Comparison of ENCODE assay signal across 22 mouse cellular contexts in the genomic region with DNA sequence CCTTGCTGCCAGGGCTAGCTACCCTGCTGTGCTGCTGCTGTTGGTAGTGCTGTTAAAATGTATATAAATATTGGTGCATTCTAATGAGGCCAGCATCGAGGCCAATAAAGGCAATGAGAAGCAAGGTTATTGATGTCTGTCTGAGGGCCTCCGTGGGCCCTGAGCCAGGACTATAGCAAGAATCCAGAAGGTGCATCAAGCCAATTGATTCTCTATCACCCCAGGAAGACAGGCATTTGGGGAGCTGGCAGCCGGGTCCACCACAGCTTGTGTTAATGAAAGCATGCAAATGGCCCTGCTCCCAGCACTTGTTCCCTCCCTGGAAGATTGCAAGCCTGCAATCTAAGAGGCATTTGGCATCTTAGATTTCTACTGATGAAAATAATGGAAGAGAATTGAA. TPM values are rescaled to one million over a fixed set of nuclear protein-coding genes. Genes with fewer than 3 reads are reported as not detected.
DNase-seq lines count a peak whose midpoint lies in the region; ATAC-seq and TF ChIP-seq lines count a peak whose summit lies in the region.
"Had no signal": no experiment of that assay in that cellular context is flagged by ENCODE, and none has a peak within 500 bp of the region (broad histone marks: within the 10 kb centered on the region; RNA-seq: fewer than 3 reads in every experiment).

No protein-coding gene starts in this region.

- H3K9ac ChIP-seq in heart, adult 2 months (ENCODE audit: low read depth, low read length), result no peak overlapping the region
- no peak overlapping the region for H3K9ac ChIP-seq in midbrain, postnatal 0 days (replicated peaks; ENCODE audit: low read length, poor library complexity, severe bottlenecking)
- H3K9ac ChIP-seq in midbrain, embryonic 14.5 days (replicated peaks; ENCODE audit: low read length), result no peak overlapping the region
- H3K9ac ChIP-seq in neural tube, embryonic 15.5 days (replicated peaks), result no peak overlapping the region
- H3K9ac ChIP-seq: heart, embryonic 15.5 days; limb, embryonic 15.5 days; liver, postnatal 0 days had no signal

- no peak overlapping the region for H3K4me2 ChIP-seq in midbrain, postnatal 0 days (ENCODE audit: low read depth, low read length, poor library complexity, severe bottlenecking)
- no peak overlapping the region for H3K4me2 ChIP-seq in midbrain, embryonic 14.5 days (ENCODE audit: low read length)
- H3K4me2 ChIP-seq in neural tube, embryonic 15.5 days, result no peak overlapping the region
- H3K4me2 ChIP-seq: heart, embryonic 15.5 days; limb, embryonic 15.5 days had no signal

- no peaks in the 10 kb centered on the region for H3K79me2 ChIP-seq in heart, adult 2 months (replicated peaks; ENCODE audit: control insufficient read depth, insufficient read depth, low read length)

- DNase-seq in heart, adult 11 months, result peak; percentile 66
- DNase-seq in heart, adult 2 months, result no peak
- DNase-seq in midbrain, postnatal 0 days (ENCODE audit: low spot score), result peak; percentile 51
- DNase-seq in midbrain, embryonic 14.5 days, result no peak
- DNase-seq in cerebellum, adult 9-10 months, result peak; percentile 42
- DNase-seq in liver, result no peak
- no peak for DNase-seq in left cerebral cortex, adult 8-10 months (ENCODE audit: low spot score in 2 of 2)
- DNase-seq: adrenal gland, postnatal 10 days; B cell, adult 2 months; heart, adult 18-20 months; liver, postnatal 0 days; lung, postnatal 4 days; right cerebral cortex, postnatal 14 days had no signal

- H3K27ac ChIP-seq in heart, adult 2 months, result no peak overlapping the region
- no peak overlapping the region for H3K27ac ChIP-seq in midbrain, postnatal 0 days (ENCODE audit: low read depth, low read length)
- no peak overlapping the region for H3K27ac ChIP-seq in midbrain, embryonic 14.5 days (replicated peaks; ENCODE audit: low read depth, low read length)
- H3K27ac ChIP-seq in neural tube, embryonic 15.5 days (replicated peaks), result peak overlapping the region; percentile 48; the same call in 1 of the 2 replicates
- H3K27ac ChIP-seq: heart, embryonic 15.5 days; kidney, postnatal 0 days; limb, embryonic 15.5 days; midbrain, embryonic 10.5 days; stomach, postnatal 0 days had no signal

- intact Hi-C loops in heart, adult 2 months (cut with DNase I), result no loop called here

- no peak for TF ChIP-seq EP300 in heart, adult 2 months (IDR thresholded peaks at IDR 0.05; ENCODE audit: insufficient read depth, low read depth, low read length)

- H3K9me3 ChIP-seq in midbrain, postnatal 0 days (ENCODE audit: low read length), result no peaks in the 10 kb centered on the region
- no peaks in the 10 kb centered on the region for H3K9me3 ChIP-seq in midbrain, embryonic 14.5 days (ENCODE audit: control insufficient read depth, low read length)
- H3K9me3 ChIP-seq in neural tube, embryonic 15.5 days (replicated peaks), result no peaks in the 10 kb centered on the region
- H3K9me3 ChIP-seq: heart, embryonic 15.5 days; limb, embryonic 15.5 days; midbrain, embryonic 10.5 days had no signal

- no peaks in the 10 kb centered on the region for H3K27me3 ChIP-seq in heart, adult 2 months (ENCODE audit: control insufficient read depth, insufficient read depth, low read length)
- H3K27me3 ChIP-seq in midbrain, postnatal 0 days (ENCODE audit: insufficient read depth, low read length), result no peaks in the 10 kb centered on the region
- H3K27me3 ChIP-seq in midbrain, embryonic 14.5 days (ENCODE audit: control insufficient read depth, insufficient read depth, low read length), result no peaks in the 10 kb centered on the region
- no peaks in the 10 kb centered on the region for H3K27me3 ChIP-seq in neural tube, embryonic 15.5 days (replicated peaks)
- H3K27me3 ChIP-seq: heart, embryonic 15.5 days had no signal

- H3K36me3 ChIP-seq in heart, adult 2 months (ENCODE audit: control insufficient read depth, insufficient read depth, low read length), result no peaks in the 10 kb centered on the region
- H3K36me3 ChIP-seq in midbrain, postnatal 0 days (ENCODE audit: insufficient read depth, low read length), result no peaks in the 10 kb centered on the region
- no peaks in the 10 kb centered on the region for H3K36me3 ChIP-seq in midbrain, embryonic 14.5 days (ENCODE audit: control insufficient read depth, insufficient read depth, low read length)
- H3K36me3 ChIP-seq in neural tube, embryonic 15.5 days, result no peaks in the 10 kb centered on the region
- H3K36me3 ChIP-seq: heart, embryonic 15.5 days; limb, embryonic 15.5 days; midbrain, embryonic 10.5 days had no signal

- TF ChIP-seq CTCF in heart, adult 2 months (IDR thresholded peaks at IDR 0.05), result no peak
- TF ChIP-seq CTCF in midbrain, postnatal 0 days (IDR thresholded peaks at IDR 0.05), result no peak

- WGBS in heart, adult 2 months, result 35% methylated on average over 3 of the region's 3 CpGs
- WGBS in midbrain, postnatal 0 days, result 20% methylated on average over 3 of the region's 3 CpGs
- 29% methylated on average over 3 of the region's 3 CpGs for WGBS in midbrain, embryonic 14.5 days
- WGBS in neural tube, embryonic 15.5 days, result 6% methylated on average over 3 of the region's 3 CpGs

- H3K4me1 ChIP-seq in heart, adult 2 months (ENCODE audit: control insufficient read depth, insufficient read depth, low read length), result no peaks in the 10 kb centered on the region
- H3K4me1 ChIP-seq in midbrain, postnatal 0 days (ENCODE audit: insufficient read depth, low read length), result no peaks in the 10 kb centered on the region; the same call in 1 of the 2 replicates
- peaks cover 4% of the 10 kb centered on the region; the same call in 1 of the 2 replicates for H3K4me1 ChIP-seq in midbrain, embryonic 14.5 days (ENCODE audit: control insufficient read depth, insufficient read depth, low read length)
- peaks cover 16% of the 10 kb centered on the region for H3K4me1 ChIP-seq in neural tube, embryonic 15.5 days
- H3K4me1 ChIP-seq: heart, embryonic 15.5 days; limb, embryonic 15.5 days had no signal

- ATAC-seq in midbrain, postnatal 0 days (ENCODE audit: low FRiP score), result no peak
- ATAC-seq in midbrain, embryonic 14.5 days (ENCODE audit: low FRiP score, low TSS enrichment), result no peak
- ATAC-seq in neural tube, embryonic 15.5 days (ENCODE audit: low FRiP score), result peak; percentile 64
- ATAC-seq: intestine, postnatal 0 days; liver, postnatal 0 days had no signal

- no peak overlapping the region for H3K4me3 ChIP-seq in heart, adult 2 months
- no peak overlapping the region for H3K4me3 ChIP-seq in midbrain, postnatal 0 days (ENCODE audit: low read depth, low read length)
- no peak overlapping the region for H3K4me3 ChIP-seq in midbrain, embryonic 14.5 days (replicated peaks; ENCODE audit: low read depth, low read length)
- no peak overlapping the region for H3K4me3 ChIP-seq in neural tube, embryonic 15.5 days (replicated peaks)
- H3K4me3 ChIP-seq: heart, embryonic 15.5 days; limb, embryonic 15.5 days; midbrain, embryonic 10.5 days; myocyte had no signal

- no peak for TF ChIP-seq POLR2A in heart, adult 2 months (IDR thresholded peaks at IDR 0.05; ENCODE audit: insufficient read depth, low read depth, low read length)

RNA-seq across cellular contexts. Expression of a gene that starts 54.8 kb away (rescaled TPM):
- under 1 TPM; 0.03 to 0.23 TPM for total RNA-seq in heart, adult 2 months (2021)
- 0.06 TPM in 2 replicates for polyA plus RNA-seq in heart, adult 2 months (2012; rRNA removed)
- total RNA-seq in midbrain, postnatal 0 days (2014; rRNA removed), result 49.7 and 50.9 TPM in 2 replicates
- 3.4 and 5.8 TPM in 2 replicates for polyA plus RNA-seq in midbrain, postnatal 0 days (2015; fragmentation: Nextera tagmentation; extraction: Ambion mirVana)
- 4.4 and 4.6 TPM in 2 replicates for polyA plus RNA-seq in midbrain, embryonic 14.5 days (2014; fragmentation: Nextera tagmentation; extraction: Ambion mirVana)
- 4.2 and 5.3 TPM in 2 replicates for polyA plus RNA-seq in neural tube, embryonic 15.5 days (2015; fragmentation: Nextera tagmentation; extraction: Ambion mirVana)
- total RNA-seq in left cerebral cortex, adult 8-10 months (2022), result 100 to 1,000 TPM; 102 to 128 (median 106) TPM
- total RNA-seq: hematopoietic stem cell, adult 5-6 weeks had no signal
- polyA plus RNA-seq: kidney, postnatal 0 days; liver, postnatal 0 days had no signal

Comparison
In these comparisons a context has a peak if more than half of its experiments do, and no peak if none do; other contexts are left out.
1. DNase-seq: peak in heart, adult 11 months (single experiment), midbrain, postnatal 0 days (single experiment) and cerebellum, adult 9-10 months (single experiment); none in heart, adult 2 months (0 of 2), midbrain, embryonic 14.5 days (single experiment), liver (single experiment) and left cerebral cortex, adult 8-10 months (0 of 2).